Mouse (Mus musculus) liver, embryonic 15.5 days (tissue): Measurements from ENCODE around the gene Col23a1. TPM values are rescaled to one million over a fixed set of nuclear protein-coding genes. Genes with fewer than 3 reads are reported as not detected.

Experiments
- ATAC-seq: fragments of 200-750 bp; cut with Nextera tagmentation; 2 replicates; pipeline ENCODE4 v1.8.0; 2017; ENCODE audit warnings: moderate number of reproducible peaks, mild to moderate bottlenecking, moderate library complexity; ENCODE audit not compliant: insufficient read depth
- H3K27ac ChIP-seq: fragments of 300-500 bp; sonication (generic); replicated peaks from 2 replicates; pipeline ENCODE4 v1.5.1; 2015; ENCODE audit warnings: mild to moderate bottlenecking, inconsistent platforms
- H3K27me3 ChIP-seq: fragments of 300-500 bp; sonication (generic); 2 replicates; pipeline ENCODE4 v1.6.1; 2015; ENCODE audit warnings: mild to moderate bottlenecking, inconsistent platforms
- H3K36me3 ChIP-seq: fragments of 300-500 bp; sonication (generic); replicated peaks from 2 replicates; pipeline ENCODE4 v1.6.1; 2015; ENCODE audit warnings: moderate library complexity, mild to moderate bottlenecking, inconsistent platforms
- H3K4me1 ChIP-seq: fragments of 300-500 bp; sonication (generic); replicated peaks from 2 replicates; pipeline ENCODE4 v1.6.1; 2015; ENCODE audit warnings: inconsistent platforms
- H3K4me2 ChIP-seq: fragments of 300-500 bp; sonication (generic); 2 replicates; pipeline ENCODE4 v1.6.1; 2015; ENCODE audit warnings: moderate library complexity, mild to moderate bottlenecking, inconsistent platforms
- H3K4me3 ChIP-seq: fragments of 300-500 bp; sonication (generic); replicated peaks from 2 replicates; pipeline ENCODE4 v1.5.1; 2015; ENCODE audit warnings: mild to moderate bottlenecking, inconsistent platforms
- H3K9ac ChIP-seq: fragments of 300-500 bp; sonication (generic); 2 replicates; pipeline ENCODE4 v1.6.1; 2015; ENCODE audit warnings: moderate library complexity, mild to moderate bottlenecking, inconsistent platforms
- H3K9me3 ChIP-seq: fragments of 300-500 bp; sonication (generic); replicated peaks from 2 replicates; pipeline ENCODE4 v1.6.1; 2016; ENCODE audit warnings: inconsistent platforms
- WGBS: fragments of 180-500 bp; shearing (Covaris S2); methylation state at CpG from one replicate; pipeline ENCODE4 v1.1.7; 2015; ENCODE audit warnings: mixed read lengths; ENCODE audit not compliant: insufficient replicate concordance; 5-methylcytosine and 5-hydroxymethylcytosine counted together
- polyA plus RNA-seq: library from polyadenylated mRNA; unstranded; fragments of >200 nt; fragmentation: Nextera tagmentation; extraction: Ambion mirVana; gene quantifications from 2 replicates; pipeline ENCODE4 v1.2.1, GENCODE M21; 2015

Col23a1 gene
- polyA plus RNA-seq, 1 experiment from 2014 or later, result 0.17 TPM

DNA sequence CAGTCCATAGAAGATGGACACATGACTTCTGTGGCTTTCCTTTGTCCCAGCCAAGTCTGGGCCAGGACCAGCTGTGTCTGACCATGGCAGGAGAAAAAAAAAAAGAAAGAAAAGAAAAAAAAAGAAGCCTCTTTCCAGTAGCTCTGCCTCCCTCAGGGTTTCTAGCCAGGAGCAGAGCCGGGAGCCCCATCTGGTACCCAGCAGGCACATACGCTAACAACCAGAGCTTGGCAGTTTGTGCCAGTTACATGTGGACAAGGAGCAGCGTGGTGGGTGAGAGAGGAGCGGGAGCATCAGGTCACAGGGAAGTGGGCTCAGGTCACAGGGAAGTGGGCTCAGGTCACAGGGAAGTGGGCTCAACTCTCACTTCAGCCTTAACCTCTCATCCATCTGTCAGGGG lies 286.7 kb downstream of the Col23a1 start:
- WGBS, result 73% methylated on average over 4 of the region's 4 CpGs
- H3K27ac ChIP-seq, result no peak overlapping the region

DNA sequence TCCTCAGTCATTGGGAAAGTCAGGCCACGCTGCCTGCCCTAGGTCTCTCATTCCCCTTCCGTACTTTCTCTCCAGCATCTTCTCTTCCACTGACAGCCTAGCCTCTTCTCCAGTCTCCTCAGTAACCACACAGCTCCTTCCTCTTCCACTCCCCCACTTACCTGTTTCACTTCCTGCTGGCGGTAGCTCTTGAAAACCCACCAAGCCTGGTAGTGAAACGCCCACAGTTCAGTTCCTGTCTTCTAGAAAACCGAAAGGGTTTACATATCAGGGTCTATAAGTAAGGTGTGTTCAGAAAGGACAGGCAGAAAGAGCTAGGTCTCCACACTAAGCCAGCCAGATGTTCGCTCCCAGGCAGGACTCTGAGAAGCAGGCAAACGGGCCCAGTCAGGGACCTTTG lies 287.9 kb downstream of the Col23a1 start:
- H3K4me3 ChIP-seq, result no peak overlapping the region
- no peaks in the 10 kb centered on the region for H3K9me3 ChIP-seq
- H3K36me3 ChIP-seq, result no peaks in the 10 kb centered on the region
- H3K27me3 ChIP-seq, result no peaks in the 10 kb centered on the region
- no peak overlapping the region for H3K9ac ChIP-seq
- WGBS, result 34% methylated on average over 7 of the region's 7 CpGs
- H3K4me1 ChIP-seq, result no peaks in the 10 kb centered on the region
- no peak overlapping the region for H3K4me2 ChIP-seq
- no peak for ATAC-seq
- H3K27ac ChIP-seq, result no peak overlapping the region

More for the DNA sequence above, 286.7 kb downstream of the Col23a1 start:
- Histone ChIP-seq H3K4me2 (no peak overlapping the region), H3K36me3 (no peaks in the 10 kb centered on the region), H3K27me3 (no peaks in the 10 kb centered on the region), H3K4me3 (no peak overlapping the region), H3K9me3 (no peaks in the 10 kb centered on the region), H3K9ac (no peak overlapping the region), H3K4me1 (no peaks in the 10 kb centered on the region)
- no peak for ATAC-seq

DNA sequence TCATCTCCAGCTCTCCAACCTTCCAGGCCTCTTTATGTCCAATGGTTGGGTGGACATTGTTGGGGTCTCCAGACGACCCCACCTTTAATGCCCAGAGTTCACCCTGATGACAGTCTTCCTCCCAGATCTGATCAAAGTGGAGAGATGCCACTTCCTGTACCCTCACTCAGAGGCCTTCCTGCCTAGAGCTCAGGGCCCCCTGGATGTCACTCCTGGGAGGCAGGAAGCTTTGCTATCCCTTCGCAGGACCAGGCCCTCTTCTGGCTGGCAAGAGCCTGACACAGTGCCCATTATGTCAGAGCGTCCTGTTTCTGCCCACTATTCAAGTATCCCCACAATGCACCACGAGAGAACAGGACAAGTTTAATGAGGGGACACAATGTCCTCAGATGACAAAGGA lies 289.3 kb downstream of the Col23a1 start:
- Histone ChIP-seq H3K4me2 (no peak overlapping the region), H3K27ac (no peak overlapping the region), H3K4me3 (no peak overlapping the region), H3K9ac (no peak overlapping the region), H3K36me3 (no peaks in the 10 kb centered on the region), H3K27me3 (no peaks in the 10 kb centered on the region), H3K9me3 (no peaks in the 10 kb centered on the region), H3K4me1 (peaks cover 13% of the 10 kb centered on the region)
- no peak for ATAC-seq
- 36% methylated on average over 4 of the region's 4 CpGs for WGBS

DNA sequence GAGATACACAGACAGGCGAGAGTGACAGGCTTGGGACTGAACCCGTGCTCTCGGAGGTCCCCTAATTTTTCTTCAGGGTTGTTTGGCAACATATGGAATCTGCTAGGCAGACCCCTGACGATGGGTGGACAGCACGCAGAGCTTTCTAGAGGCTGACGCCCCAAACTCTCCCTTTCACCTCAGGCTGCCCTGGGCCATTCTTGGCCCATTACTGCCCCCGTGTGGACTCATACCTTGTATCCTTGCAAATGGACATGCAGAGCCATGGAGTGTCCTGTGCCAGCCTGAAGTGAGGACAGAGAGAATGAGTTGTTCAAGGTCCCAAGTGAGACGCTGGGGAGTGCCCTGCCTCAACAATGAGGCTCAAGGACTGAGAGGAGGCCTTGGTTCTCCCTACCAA lies 293.0 kb downstream of the Col23a1 start:
- Histone ChIP-seq H3K9ac (no peak overlapping the region), H3K9me3 (no peaks in the 10 kb centered on the region), H3K4me2 (no peak overlapping the region), H3K36me3 (peaks cover 20% of the 10 kb centered on the region), H3K27ac (peak overlapping the region; percentile 93; the same call in 1 of the 2 replicates), H3K27me3 (no peaks in the 10 kb centered on the region), H3K4me3 (no peak overlapping the region), H3K4me1 (peaks cover 47% of the 10 kb centered on the region)
- ATAC-seq, result no peak
- 15% methylated on average over 8 of the region's 8 CpGs for WGBS

DNA sequence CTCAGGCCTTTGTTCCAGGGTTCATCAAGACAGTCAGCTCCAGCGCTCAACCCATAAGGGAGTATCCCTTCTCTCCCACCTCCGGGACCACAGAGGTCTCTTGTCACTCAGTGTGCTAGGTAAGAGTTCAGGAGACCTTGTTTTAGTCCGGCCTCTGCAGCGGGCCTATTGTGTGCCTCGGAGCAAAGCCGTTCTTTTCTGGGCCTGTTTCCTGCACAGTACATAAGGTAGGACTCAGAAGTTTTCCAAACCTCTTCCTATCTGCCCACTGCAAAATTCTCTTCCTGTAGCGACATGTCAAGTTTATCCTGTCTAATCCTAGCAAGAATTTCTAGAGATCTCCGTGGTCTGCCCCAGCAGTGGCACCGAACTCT lies 294.3 kb downstream of the Col23a1 start:
- Histone ChIP-seq H3K27ac (peak overlapping the region; percentile 93), H3K4me1 (peaks cover 47% of the 10 kb centered on the region), H3K36me3 (peaks cover 33% of the 10 kb centered on the region), H3K27me3 (no peaks in the 10 kb centered on the region), H3K4me3 (peak overlapping the region; percentile 90), H3K9ac (peak overlapping the region; percentile 94), H3K9me3 (no peaks in the 10 kb centered on the region), H3K4me2 (peak overlapping the region; percentile 96)
- ATAC-seq, result peak; percentile 13
- 13% methylated on average over 9 of the region's 9 CpGs for WGBS

DNA sequence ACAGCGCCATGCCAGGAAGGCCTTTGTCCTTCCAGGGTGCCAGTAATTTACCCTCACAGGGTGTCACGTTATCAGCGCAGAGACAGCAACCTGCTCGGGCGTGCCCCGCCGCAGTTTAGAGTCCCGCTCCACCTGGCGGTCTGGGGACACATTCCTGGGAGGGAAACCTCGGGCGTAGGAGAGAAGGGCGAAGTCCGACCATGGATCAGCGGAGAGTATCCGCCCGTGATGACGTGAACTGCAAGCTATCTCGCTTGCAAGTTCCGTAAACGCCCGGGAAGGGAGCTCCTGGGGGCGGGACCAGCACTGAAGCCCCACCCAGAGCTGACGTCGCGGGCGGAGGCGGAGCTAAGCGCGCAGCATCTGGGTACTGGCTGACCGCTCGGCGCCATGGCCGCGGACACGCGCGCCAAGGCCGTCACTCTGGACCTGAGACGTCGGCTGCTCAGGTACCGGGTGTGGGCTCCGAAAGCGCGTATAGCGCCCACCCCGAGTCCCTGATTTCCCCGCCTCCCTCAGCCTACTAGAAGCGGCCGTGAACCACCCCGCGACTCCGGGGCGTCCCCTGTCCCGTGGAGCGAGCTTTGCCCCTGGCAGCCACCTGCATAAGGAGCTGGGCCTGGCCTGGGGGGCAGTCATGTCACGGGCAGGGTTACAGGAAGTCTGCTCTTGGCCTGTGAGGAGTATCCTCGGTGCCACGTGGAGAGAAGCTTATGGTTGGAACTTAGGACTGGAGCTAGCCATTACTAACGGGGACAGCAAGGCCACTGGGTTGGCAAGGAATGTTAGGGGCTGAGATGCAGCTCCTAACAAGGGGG lies 294.9 kb downstream of the Col23a1 start, which contains the start of gene Phykpl:
Gene Phykpl, plus strand, starts transcription at position 327 of the 818 bp plus-strand sequence.
- Histone ChIP-seq H3K9ac (peak within 1 kb of the TSS; percentile 94), H3K4me3 (peak within 1 kb of the TSS; percentile 90), H3K27me3 (no peaks in the 10 kb centered on the region), H3K27ac (peak within 1 kb of the TSS; percentile 93), H3K9me3 (no peaks in the 10 kb centered on the region), H3K4me2 (peak within 1 kb of the TSS; percentile 96), H3K36me3 (peaks cover 38% of the 10 kb centered on the region), H3K4me1 (peaks cover 47% of the 10 kb centered on the region)
- under 1% methylated on average over 59 of the region's 59 CpGs for WGBS
- ATAC-seq, result peak; percentile 91

DNA sequence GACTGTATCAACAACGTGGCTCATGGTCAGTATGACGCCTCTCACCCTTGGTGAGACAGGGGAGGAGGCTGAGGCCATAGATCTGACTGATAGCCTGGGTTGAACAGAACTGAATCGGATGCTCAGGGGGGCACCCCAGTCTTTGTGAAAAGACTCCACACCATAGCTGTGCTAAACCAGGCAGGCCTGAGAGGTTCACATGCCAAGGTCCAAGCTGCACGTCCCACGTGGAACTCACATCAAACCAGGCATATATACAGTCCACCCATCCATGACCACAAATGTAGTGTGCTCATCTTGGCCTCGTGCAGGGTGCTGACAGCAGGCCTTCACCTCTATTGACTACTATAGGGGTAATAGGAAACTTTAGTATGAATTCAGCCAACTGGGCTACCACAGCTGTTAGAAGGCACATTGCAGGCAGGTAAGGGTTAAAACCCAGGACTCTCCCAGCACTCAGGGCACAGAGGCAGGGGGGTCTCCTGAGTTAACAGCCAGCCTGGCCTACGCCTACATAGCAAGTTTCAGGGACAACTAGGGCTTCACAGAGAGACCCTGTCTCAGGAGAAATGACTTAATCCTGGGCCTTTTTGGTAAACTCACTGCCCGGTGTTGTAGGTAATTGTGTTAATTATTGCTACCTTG lies 296.0 kb downstream of the Col23a1 start:
- no peak for ATAC-seq

DNA sequence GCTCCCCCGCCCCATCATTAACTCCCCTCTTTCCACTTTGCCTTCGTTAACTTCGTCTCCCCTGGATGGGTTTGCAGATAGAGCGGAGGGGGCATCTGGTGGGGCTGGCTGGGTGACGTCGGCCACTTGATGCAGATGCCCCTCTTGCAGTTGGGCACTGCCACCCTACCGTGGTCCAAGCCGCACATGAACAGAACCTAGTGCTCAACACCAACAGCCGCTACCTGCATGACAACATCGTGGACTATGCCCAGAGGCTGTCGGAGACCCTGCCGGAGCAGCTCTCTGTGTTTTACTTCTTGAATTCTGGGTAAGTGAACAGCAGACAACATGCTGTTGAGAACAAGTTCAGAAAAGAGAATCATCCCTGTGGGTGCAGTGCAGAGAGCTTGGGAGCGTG lies 296.7 kb downstream of the Col23a1 start:
- Histone ChIP-seq H3K4me3 (no peak overlapping the region), H3K9ac (no peak overlapping the region), H3K36me3 (peaks cover 56% of the 10 kb centered on the region), H3K4me1 (peaks cover 47% of the 10 kb centered on the region), H3K4me2 (peak overlapping the region; percentile 96), H3K9me3 (no peaks in the 10 kb centered on the region), H3K27me3 (no peaks in the 10 kb centered on the region), H3K27ac (no peak overlapping the region)
- ATAC-seq, result no peak
- WGBS, result 82% methylated on average over 13 of the region's 13 CpGs

More for the DNA sequence above, 296.0 kb downstream of the Col23a1 start:
- no peaks in the 10 kb centered on the region for H3K27me3 ChIP-seq
- H3K9ac ChIP-seq, result peak overlapping the region; percentile 94
- no peaks in the 10 kb centered on the region for H3K9me3 ChIP-seq
- peak overlapping the region; percentile 90 for H3K4me3 ChIP-seq
- peaks cover 47% of the 10 kb centered on the region for H3K4me1 ChIP-seq
- H3K27ac ChIP-seq, result peak overlapping the region; percentile 93; the same call in 1 of the 2 replicates
- peaks cover 49% of the 10 kb centered on the region for H3K36me3 ChIP-seq
- peak overlapping the region; percentile 96 for H3K4me2 ChIP-seq
- 32% methylated on average over 8 of the region's 8 CpGs for WGBS

DNA sequence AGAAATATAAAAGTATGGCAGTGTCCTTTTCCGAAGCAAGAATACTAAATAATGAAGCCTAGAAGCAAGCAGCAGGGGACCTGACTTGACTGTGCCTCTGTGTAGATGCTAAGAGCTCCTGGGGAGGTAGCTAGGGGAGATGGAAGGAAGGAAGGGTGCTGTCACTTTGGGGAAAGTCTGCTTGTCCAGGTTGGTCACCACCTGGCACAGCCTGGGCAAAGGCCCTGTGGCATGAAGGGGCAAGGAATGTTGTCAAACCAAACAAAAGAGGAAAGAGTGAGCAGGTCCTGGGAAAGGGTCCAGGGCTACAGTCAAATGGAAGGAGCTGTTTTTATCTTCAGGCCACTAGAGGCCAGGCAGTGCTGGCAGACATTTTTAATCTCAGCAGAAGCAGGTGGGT lies 297.3 kb downstream of the Col23a1 start:
- H3K4me3 ChIP-seq, result no peak overlapping the region
- H3K27me3 ChIP-seq, result no peaks in the 10 kb centered on the region
- H3K4me2 ChIP-seq, result no peak overlapping the region; the same call in 1 of the 2 replicates
- H3K36me3 ChIP-seq, result peaks cover 62% of the 10 kb centered on the region
- no peaks in the 10 kb centered on the region for H3K9me3 ChIP-seq
- peak overlapping the region; percentile 49; the same call in 1 of the 2 replicates for H3K27ac ChIP-seq
- 80% methylated on average over 1 of the region's 1 CpGs for WGBS
- no peak overlapping the region; the same call in 1 of the 2 replicates for H3K9ac ChIP-seq
- ATAC-seq, result no peak
- H3K4me1 ChIP-seq, result peaks cover 47% of the 10 kb centered on the region

DNA sequence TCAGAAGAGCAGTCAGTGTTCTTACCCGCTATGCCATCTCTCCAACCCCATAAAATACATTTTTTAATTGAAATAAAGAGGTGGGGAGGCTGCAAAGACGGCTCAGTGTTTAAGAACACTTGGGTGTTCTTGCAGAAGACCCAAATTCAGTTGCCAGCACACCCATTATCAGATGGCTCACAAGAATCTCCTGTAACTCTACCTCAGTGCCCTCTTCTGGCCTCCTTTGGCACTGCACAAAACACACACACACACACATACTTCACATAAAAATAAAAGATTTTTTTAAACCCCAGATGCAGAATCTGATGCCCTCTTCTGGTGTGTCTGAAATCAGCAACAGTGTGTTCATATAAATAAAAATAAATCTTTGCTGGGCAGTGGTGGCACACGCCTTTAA lies 299.1 kb downstream of the Col23a1 start:
- no peak for ATAC-seq
- Histone ChIP-seq H3K4me2 (no peak overlapping the region), H3K4me3 (no peak overlapping the region), H3K4me1 (peaks cover 35% of the 10 kb centered on the region), H3K36me3 (peaks cover 80% of the 10 kb centered on the region), H3K9me3 (no peaks in the 10 kb centered on the region), H3K9ac (no peak overlapping the region), H3K27ac (no peak overlapping the region), H3K27me3 (no peaks in the 10 kb centered on the region)
- 90% methylated on average over 3 of the region's 3 CpGs for WGBS

DNA sequence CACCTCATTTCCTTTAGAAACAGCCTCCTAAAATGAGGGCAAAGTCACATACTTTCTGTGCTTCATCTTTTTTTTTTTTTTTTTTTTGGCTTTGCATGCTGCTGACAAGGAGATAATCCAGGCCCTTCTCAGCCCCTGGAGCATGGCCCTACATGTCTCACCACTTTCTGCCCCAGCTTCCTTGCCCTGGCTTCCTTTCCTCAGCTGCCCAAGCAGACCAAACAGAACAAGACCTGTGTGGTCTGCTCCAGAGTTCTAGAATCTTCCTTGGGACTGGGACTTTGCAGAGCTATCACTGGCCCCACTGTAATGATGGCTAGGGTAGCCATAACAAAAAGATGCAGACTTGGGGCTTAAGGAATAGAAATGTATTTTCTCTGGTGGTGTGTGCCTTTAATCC lies 300.3 kb downstream of the Col23a1 start:
- H3K36me3 ChIP-seq, result peaks cover 92% of the 10 kb centered on the region
- H3K9me3 ChIP-seq, result no peaks in the 10 kb centered on the region
- H3K27me3 ChIP-seq, result no peaks in the 10 kb centered on the region
- no peak overlapping the region for H3K9ac ChIP-seq
- no peak overlapping the region for H3K4me2 ChIP-seq
- no peak overlapping the region for H3K27ac ChIP-seq
- no peak overlapping the region for H3K4me3 ChIP-seq
- H3K4me1 ChIP-seq, result peaks cover 26% of the 10 kb centered on the region
- no peak for ATAC-seq
